Mouse (Mus musculus): ENCODE results near the gene Yars2.
"Not testable (repeated sequence)": the region's sequence is repeated elsewhere in the genome, so short reads cannot be mapped to it uniquely, and the experiment has no call there.

Gene Yars2

DNA sequence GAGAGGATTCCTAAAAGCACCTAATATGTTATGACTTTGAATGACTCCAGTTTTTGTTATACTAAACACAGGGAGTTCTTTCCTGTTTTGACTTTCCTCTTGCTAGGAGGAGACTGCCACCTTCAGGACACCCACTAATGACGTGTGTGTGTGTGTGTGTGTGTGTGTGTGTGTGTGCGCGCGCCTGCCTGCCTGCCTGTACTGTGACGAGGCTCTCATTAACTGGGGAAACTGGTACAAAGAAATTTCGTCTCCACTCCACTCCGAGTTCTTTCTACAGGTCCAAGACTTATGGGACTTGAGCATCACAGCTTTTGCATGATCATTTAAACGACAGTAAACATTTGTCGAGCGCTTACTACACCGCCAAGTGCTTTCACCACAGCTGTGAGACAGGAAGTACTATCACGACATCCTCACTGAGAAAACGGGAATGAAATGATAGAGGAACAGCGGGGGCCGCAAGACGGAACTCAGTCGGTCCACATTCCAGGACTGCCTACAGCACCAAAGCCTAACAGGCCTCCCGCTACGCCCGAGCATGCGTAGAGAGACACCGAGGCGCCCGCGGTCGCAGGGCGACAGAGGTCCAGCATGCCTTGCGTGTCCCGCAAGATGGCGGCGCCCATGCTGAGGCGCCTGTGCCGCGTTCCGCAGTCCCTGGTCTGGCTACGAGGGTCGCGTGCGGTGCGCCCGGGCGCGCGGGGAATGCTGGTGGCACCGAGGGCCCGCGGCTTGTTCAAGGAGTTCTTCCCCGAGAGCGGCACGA is at the start of gene Yars2:
Gene Yars2 (plus strand): TSS at position 597 of the 769 bp plus-strand sequence.
- peak; percentile 91 for DNase-seq

DNA sequence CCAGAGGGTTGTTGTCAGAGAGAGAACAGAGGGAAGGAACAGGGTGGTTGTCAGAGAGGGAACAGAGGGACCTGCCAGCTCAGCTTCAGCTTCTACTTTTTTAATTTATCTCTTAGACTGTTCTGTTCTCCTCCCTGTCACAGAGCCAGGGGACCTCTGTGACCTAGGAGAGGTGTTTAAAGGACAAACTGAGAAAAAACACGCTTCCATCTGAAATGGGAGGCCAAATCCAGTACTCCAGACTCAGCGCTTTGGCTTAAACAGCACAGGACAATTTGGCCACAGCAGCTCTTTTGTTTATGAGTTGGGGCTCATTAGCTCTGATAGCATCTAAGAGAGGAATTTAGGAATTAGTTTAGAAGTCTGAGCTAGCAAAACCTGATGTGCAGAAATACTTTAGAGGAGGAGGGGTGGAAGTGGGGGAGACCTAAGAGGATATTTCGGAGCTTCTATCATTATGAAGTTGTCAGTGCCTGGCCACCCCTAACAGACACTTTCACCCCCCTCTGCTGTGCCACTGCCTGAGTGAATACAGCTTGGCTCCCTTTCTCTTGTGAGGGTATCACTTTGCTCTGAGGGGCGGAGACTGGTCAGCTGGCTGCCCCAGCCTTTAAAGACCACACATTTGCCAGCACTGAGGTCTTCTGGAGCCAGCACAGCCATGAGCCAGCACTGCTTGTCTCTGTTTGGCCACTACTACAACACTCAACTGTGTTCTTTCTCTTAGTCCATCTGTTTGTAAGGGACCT is 49.3 kb upstream of the Yars2 start:
- DNase-seq = no peak

GRCm38 (mm10) chr16:16255217-16255616 is 47.5 kb upstream of the Yars2 start:
- DNase-seq = no peak

GRCm38 (mm10) chr16:16255874-16256273 is 46.9 kb upstream of the Yars2 start:
- DNase-seq = no peak

- DNase-seq = no peak
Observed at GRCm38 (mm10) chr16:16256672-16257071, 46.1 kb upstream of the Yars2 start.

DNA sequence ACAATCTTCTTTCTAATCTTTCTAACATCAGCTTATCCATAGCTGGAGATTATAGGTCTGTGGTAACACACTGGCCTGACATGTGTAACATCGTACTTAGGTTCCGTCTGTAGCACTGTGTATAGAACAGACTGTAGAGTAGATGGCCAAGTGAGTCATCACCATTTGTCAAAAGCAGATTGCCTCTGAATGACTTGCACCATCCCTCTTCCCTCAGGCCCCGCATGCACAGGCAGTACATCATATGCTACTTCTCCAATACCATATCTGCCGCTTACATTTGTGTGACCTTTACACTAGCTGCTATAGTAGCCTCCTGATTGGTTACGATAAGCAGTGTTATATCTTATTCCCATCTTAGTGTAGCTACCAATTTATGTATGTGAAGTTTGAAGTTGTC is 41.9 kb upstream of the Yars2 start:
- DNase-seq = no peak

DNA sequence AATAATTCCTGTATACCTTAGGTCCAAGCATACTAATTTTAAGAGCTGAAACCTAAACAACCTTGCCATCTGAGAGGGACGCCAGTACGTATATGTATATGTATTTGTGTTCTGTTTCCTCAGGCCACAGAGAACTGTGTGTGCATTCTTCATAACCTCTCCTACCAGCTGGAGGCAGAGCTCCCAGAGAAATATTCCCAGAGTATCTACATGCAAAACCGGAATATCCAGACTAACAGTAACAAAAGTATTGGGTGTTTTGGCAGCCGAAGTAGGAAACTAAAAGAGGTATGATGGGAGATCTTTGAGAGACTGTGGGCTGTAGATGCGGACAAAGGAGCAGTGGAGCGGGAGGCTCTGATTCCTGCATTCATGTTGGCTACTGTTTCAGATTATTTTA is 41.3 kb upstream of the Yars2 start:
- no peak for DNase-seq

GRCm38 (mm10) chr16:16262436-16262835 is 40.3 kb upstream of the Yars2 start:
- DNase-seq = no peak

DNA sequence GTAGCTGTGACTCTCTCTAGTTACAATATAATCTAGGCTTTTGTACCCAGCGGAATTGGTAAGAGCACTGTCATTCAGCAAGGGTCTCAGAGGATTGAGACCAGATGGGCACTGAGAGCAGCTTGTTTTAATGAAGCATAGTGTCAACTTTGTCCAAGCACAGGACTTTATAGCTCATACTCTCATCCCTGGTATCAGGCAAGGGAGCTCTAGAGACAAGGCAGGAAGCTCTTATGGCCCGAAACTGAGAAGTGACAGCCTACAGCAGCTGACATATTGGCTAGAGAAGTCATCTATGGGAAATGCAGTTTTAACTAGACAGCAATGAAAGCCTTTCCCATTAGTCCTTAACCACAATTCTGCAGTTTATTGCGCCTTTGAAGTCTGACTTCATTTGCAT is 29.8 kb upstream of the Yars2 start:
- no peak for DNase-seq

GRCm38 (mm10) chr16:16273752-16274151 is 29.0 kb upstream of the Yars2 start:
- DNase-seq = no peak

DNA sequence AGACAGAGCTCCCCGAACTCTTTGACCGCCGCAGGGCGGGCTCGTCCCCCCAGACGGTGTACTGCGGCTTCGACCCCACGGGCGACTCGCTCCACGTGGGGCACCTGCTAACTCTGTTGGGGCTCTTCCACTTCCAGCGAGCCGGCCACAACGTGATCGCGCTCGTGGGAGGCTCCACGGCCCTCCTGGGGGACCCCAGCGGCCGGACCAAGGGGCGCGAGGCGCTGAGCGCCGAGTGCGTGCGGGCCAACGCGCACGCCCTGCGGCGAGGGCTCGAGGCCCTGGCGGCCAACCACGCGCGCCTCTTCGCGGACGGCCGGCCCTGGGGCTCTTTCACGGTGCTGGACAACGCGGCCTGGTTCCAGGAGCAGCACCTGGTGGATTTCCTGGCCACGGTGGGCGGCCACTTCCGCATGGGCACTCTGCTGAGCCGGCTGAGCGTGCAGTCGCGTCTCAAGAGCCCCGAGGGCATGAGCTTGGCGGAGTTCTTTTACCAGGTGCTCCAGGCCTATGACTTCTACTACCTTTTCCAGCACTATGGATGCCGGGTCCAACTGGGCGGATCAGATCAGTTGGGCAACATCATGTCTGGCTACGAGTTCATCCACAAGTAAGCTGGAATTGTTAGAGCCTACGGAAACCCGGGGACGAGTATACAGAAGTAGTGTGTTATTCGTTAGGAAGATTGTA is 518 bp downstream of the Yars2 start:
- peak; percentile 40 for DNase-seq

- DNase-seq = no peak
Observed at GRCm38 (mm10) chr16:16303888-16304287, 1.1 kb downstream of the Yars2 start.

GRCm38 (mm10) chr16:16311319-16311718 is 8.6 kb downstream of the Yars2 start:
- DNase-seq = no peak

- no peak for DNase-seq
Observed at GRCm38 (mm10) chr16:16325775-16326336, 23.1 kb downstream of the Yars2 start.

GRCm38 (mm10) chr16:16346420-16346819 is 43.7 kb downstream of the Yars2 start:
- no peak for DNase-seq

- DNase-seq = no peak
Observed at GRCm38 (mm10) chr16:16357908-16358307, 55.1 kb downstream of the Yars2 start.

- DNase-seq = peak; percentile 93
Observed at GRCm38 (mm10) chr16:16358481-16359100, 55.8 kb downstream of the Yars2 start, which contains the start of gene Dnm1l. Dnm1l (minus strand) TSS chr16:16358959.

DNA sequence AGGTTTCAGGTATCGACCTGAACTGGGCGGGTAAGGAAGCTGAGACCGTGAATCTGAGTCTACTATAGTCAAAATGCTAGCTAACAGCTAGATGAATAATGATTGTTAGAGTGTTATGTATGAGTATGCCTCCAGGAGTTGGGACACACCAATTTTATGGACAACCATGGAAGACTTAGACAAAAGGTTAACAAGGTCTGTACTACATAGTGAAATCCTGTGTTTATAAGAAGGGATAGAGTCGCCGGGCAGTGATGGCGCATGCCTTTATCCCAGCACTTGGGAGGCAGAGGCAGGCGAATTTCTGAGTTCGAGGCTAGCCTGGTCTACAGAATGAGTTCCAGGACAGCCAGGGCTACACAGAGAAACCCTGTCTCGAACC is 56.3 kb downstream of the Yars2 start:
- DNase-seq = not testable (repeated sequence)

Measured in right cerebral cortex, postnatal 14 days (tissue).